Mouse (Mus musculus) urinary bladder, adult 18-20 months (tissue): Measurements from ENCODE around the gene Sin3a.

Experiments used
- DNase-seq, 2 experiments: peaks; one replicate each; pipeline ENCODE4 v3.0.0; 2022; ENCODE audit warnings: low spot score in 2 of 2, mixed read lengths in 2 of 2

Gene Sin3a

GRCm38 (mm10) chr9:57137777-57138176 is 65.9 kb downstream of the Sin3a start:
- no peak for DNase-seq

- DNase-seq = no peak
These were observed 66.7 kb downstream of the Sin3a start for GRCm38 (mm10) chr9:57138507-57138906.

GRCm38 (mm10) chr9:57139110-57139509 is 67.3 kb downstream of the Sin3a start:
- no peak for DNase-seq

- no peak for DNase-seq
These were observed 67.7 kb downstream of the Sin3a start for GRCm38 (mm10) chr9:57139571-57139970.

GRCm38 (mm10) chr9:57141417-57142353 is 69.8 kb downstream of the Sin3a start:
- no peak for DNase-seq

GRCm38 (mm10) chr9:57143212-57143611 is 71.4 kb downstream of the Sin3a start:
- no peak for DNase-seq

- DNase-seq = no peak
These were observed 73.0 kb downstream of the Sin3a start for GRCm38 (mm10) chr9:57144830-57145229.

- no peak for DNase-seq
These were observed 74.7 kb downstream of the Sin3a start for GRCm38 (mm10) chr9:57146451-57147066.

- DNase-seq = no peak
These were observed 75.6 kb downstream of the Sin3a start for GRCm38 (mm10) chr9:57147205-57148143.

- peak; percentile 82 to 84 for DNase-seq
These were observed 76.5 kb downstream of the Sin3a start, which contains the start of gene Neil1 for GRCm38 (mm10) chr9:57148144-57148878. Gene Neil1, minus strand, starts transcription at chr9:57148305.

GRCm38 (mm10) chr9:57149021-57149420 is 77.2 kb downstream of the Sin3a start:
- DNase-seq = no peak

GRCm38 (mm10) chr9:57150192-57150591 is 78.4 kb downstream of the Sin3a start:
- DNase-seq = no peak

GRCm38 (mm10) chr9:57152331-57152730 is 80.5 kb downstream of the Sin3a start:
- no peak for DNase-seq

GRCm38 (mm10) chr9:57156383-57156782 is 84.5 kb downstream of the Sin3a start:
- no peak for DNase-seq

GRCm38 (mm10) chr9:57156823-57157222 is 85.0 kb downstream of the Sin3a start:
- DNase-seq = no peak

GRCm38 (mm10) chr9:57157499-57157898 is 85.7 kb downstream of the Sin3a start:
- DNase-seq = no peak

- peak; percentile 69 to 89 for DNase-seq
These were observed 86.2 kb downstream of the Sin3a start, which contains the start of gene Commd4 for GRCm38 (mm10) chr9:57158013-57158470. Gene Commd4, minus strand, starts transcription at chr9:57158331.

- DNase-seq = no peak
These were observed 86.7 kb downstream of the Sin3a start for GRCm38 (mm10) chr9:57158506-57158905.

GRCm38 (mm10) chr9:57162496-57162895 is 90.7 kb downstream of the Sin3a start:
- DNase-seq = no peak

GRCm38 (mm10) chr9:57163137-57163536 is 91.3 kb downstream of the Sin3a start:
- DNase-seq = no peak

GRCm38 (mm10) chr9:57166173-57166572 is 94.3 kb downstream of the Sin3a start:
- no peak for DNase-seq
